Mouse (Mus musculus) embryonic facial prominence, embryonic 11.5 days (tissue): Measurements from ENCODE around the gene Shtn1. TPM values are rescaled to one million over a fixed set of nuclear protein-coding genes. Genes with fewer than 3 reads are reported as not detected.

ENCODE experiments used
- ATAC-seq: fragments of 200-750 bp; cut with Nextera tagmentation; replicated peaks from 2 replicates; pipeline ENCODE4 v1.8.0; 2017; ENCODE audit warnings: low read depth; ENCODE audit not compliant: insufficient number of reproducible peaks, low FRiP score, low TSS enrichment
- DNase-seq: peaks from one replicate; pipeline ENCODE4 v3.0.0-alpha.2; 2015; ENCODE audit warnings: low spot score
- H3K27ac ChIP-seq: fragments of 300-500 bp; sonication (generic); replicated peaks from 2 replicates; pipeline ENCODE4 v1.5.1; 2014; ENCODE audit warnings: mild to moderate bottlenecking, low read depth, low read length, control low read depth
- H3K27me3 ChIP-seq: fragments of 300-500 bp; sonication (generic); 2 replicates; pipeline ENCODE4 v1.6.1; 2014; ENCODE audit warnings: mild to moderate bottlenecking, low read length, moderate library complexity, mixed read lengths; ENCODE audit not compliant: control insufficient read depth, insufficient read depth
- H3K36me3 ChIP-seq: fragments of 300-500 bp; sonication (generic); replicated peaks from 2 replicates; pipeline ENCODE4 v1.6.1; 2014; ENCODE audit warnings: low read depth, mild to moderate bottlenecking, low read length, moderate library complexity, mixed read lengths; ENCODE audit not compliant: control insufficient read depth, insufficient read depth
- H3K4me1 ChIP-seq: fragments of 300-500 bp; sonication (generic); 2 replicates; pipeline ENCODE4 v1.6.1; 2014; ENCODE audit warnings: low read length, mixed read lengths; ENCODE audit not compliant: control insufficient read depth, insufficient read depth
- H3K4me2 ChIP-seq: fragments of 300-500 bp; sonication (generic); 2 replicates; pipeline ENCODE4 v1.6.1; 2014; ENCODE audit warnings: low read depth, mild to moderate bottlenecking, control low read depth, low read length, moderate library complexity
- H3K4me3 ChIP-seq: fragments of 300-500 bp; sonication (generic); 2 replicates; pipeline ENCODE4 v1.5.1; 2014; ENCODE audit warnings: low read depth, low read length, control low read depth
- H3K9ac ChIP-seq: fragments of 300-500 bp; sonication (generic); replicated peaks from 2 replicates; pipeline ENCODE4 v1.6.1; 2014; ENCODE audit warnings: mild to moderate bottlenecking, control low read depth, low read length
- H3K9me3 ChIP-seq: fragments of 300-500 bp; sonication (generic); replicated peaks from 2 replicates; pipeline ENCODE4 v1.6.1; 2016; ENCODE audit warnings: mild to moderate bottlenecking, low read length, inconsistent platforms, mixed read lengths; ENCODE audit not compliant: control insufficient read depth
- WGBS: fragments of 180-500 bp; shearing (Covaris S2); extraction: QIAGEN DNeasy Blood & Tissue Kit; methylation state at CpG from one replicate; pipeline ENCODE4 v1.1.7; 2014; 5-methylcytosine and 5-hydroxymethylcytosine counted together
- polyA plus RNA-seq: library from polyadenylated mRNA; unstranded; fragments of >200 nt; fragmentation: Nextera tagmentation; extraction: Ambion mirVana; gene quantifications from 2 replicates; pipeline ENCODE4 v1.2.1, GENCODE M21; 2014

Gene Shtn1
- polyA plus RNA-seq, 1 experiment from 2014 or later = 6.3 TPM

GRCm38 (mm10) chr19:59074841-59075471, 944 bp downstream of the Shtn1 start:
- peak overlapping the region; percentile 100 for H3K4me2 ChIP-seq
- no peak for DNase-seq
- no peaks in the 10 kb centered on the region; the same call in 1 of the 2 replicates for H3K4me1 ChIP-seq
- H3K27ac ChIP-seq = no peak overlapping the region
- no peaks in the 10 kb centered on the region for H3K36me3 ChIP-seq
- 4% methylated on average over 46 of the region's 46 CpGs for WGBS
- H3K4me3 ChIP-seq = peak overlapping the region; percentile 55
- H3K27me3 ChIP-seq = peaks cover 26% of the 10 kb centered on the region
- ATAC-seq = peak; percentile 70; the same call in 1 of the 2 replicates
- peak overlapping the region; percentile 60 for H3K9ac ChIP-seq
- no peaks in the 10 kb centered on the region for H3K9me3 ChIP-seq

GRCm38 (mm10) chr19:59074381-59074780, 1.5 kb downstream of the Shtn1 start:
- no peak for ATAC-seq
- DNase-seq = no peak
- Histone ChIP-seq H3K4me3 (no peak overlapping the region), H3K36me3 (no peaks in the 10 kb centered on the region), H3K9me3 (no peaks in the 10 kb centered on the region), H3K27me3 (peaks cover 26% of the 10 kb centered on the region), H3K4me2 (no peak overlapping the region), H3K4me1 (no peaks in the 10 kb centered on the region; the same call in 1 of the 2 replicates), H3K27ac (no peak overlapping the region), H3K9ac (no peak overlapping the region)
- 60% methylated on average over 3 of the region's 3 CpGs for WGBS

- Histone ChIP-seq H3K4me3 (no peak overlapping the region), H3K9me3 (no peaks in the 10 kb centered on the region), H3K9ac (no peak overlapping the region), H3K27ac (no peak overlapping the region), H3K27me3 (peaks cover 26% of the 10 kb centered on the region), H3K4me1 (no peaks in the 10 kb centered on the region; the same call in 1 of the 2 replicates), H3K36me3 (no peaks in the 10 kb centered on the region), H3K4me2 (no peak overlapping the region)
- DNase-seq (no peak), ATAC-seq (no peak)
- WGBS = 90% methylated on average over 6 of the region's 6 CpGs
Measured at GRCm38 (mm10) chr19:59073006-59073405, 2.9 kb downstream of the Shtn1 start.

- Histone ChIP-seq H3K4me3 (no peak overlapping the region), H3K9me3 (no peaks in the 10 kb centered on the region), H3K27ac (no peak overlapping the region), H3K4me1 (no peaks in the 10 kb centered on the region; the same call in 1 of the 2 replicates), H3K9ac (no peak overlapping the region), H3K4me2 (no peak overlapping the region), H3K36me3 (no peaks in the 10 kb centered on the region), H3K27me3 (peaks cover 24% of the 10 kb centered on the region)
- DNase-seq (no peak), ATAC-seq (no peak)
- WGBS = 84% methylated on average over 2 of the region's 2 CpGs
Measured at GRCm38 (mm10) chr19:59071979-59072378, 3.9 kb downstream of the Shtn1 start.

- Histone ChIP-seq H3K4me2 (no peak overlapping the region), H3K9ac (no peak overlapping the region), H3K4me3 (no peak overlapping the region), H3K36me3 (no peaks in the 10 kb centered on the region), H3K4me1 (no peaks in the 10 kb centered on the region; the same call in 1 of the 2 replicates), H3K9me3 (no peaks in the 10 kb centered on the region), H3K27ac (no peak overlapping the region), H3K27me3 (peaks cover 22% of the 10 kb centered on the region)
- WGBS = 85% methylated on average over 4 of the region's 4 CpGs
- ATAC-seq (no peak), DNase-seq (no peak)
Measured at GRCm38 (mm10) chr19:59071396-59071795, 4.5 kb downstream of the Shtn1 start.

GRCm38 (mm10) chr19:59067652-59068051, 8.2 kb downstream of the Shtn1 start:
- no peak overlapping the region for H3K4me2 ChIP-seq
- H3K36me3 ChIP-seq = no peaks in the 10 kb centered on the region
- no peaks in the 10 kb centered on the region for H3K4me1 ChIP-seq
- H3K27me3 ChIP-seq = no peaks in the 10 kb centered on the region
- no peak for DNase-seq
- no peak overlapping the region for H3K27ac ChIP-seq
- no peak for ATAC-seq
- no peak overlapping the region for H3K9ac ChIP-seq
- 93% methylated on average over 1 of the region's 1 CpGs for WGBS
- no peaks in the 10 kb centered on the region for H3K9me3 ChIP-seq
- no peak overlapping the region for H3K4me3 ChIP-seq

GRCm38 (mm10) chr19:59066670-59067069, 9.2 kb downstream of the Shtn1 start:
- Histone ChIP-seq H3K27me3 (no peaks in the 10 kb centered on the region), H3K9me3 (no peaks in the 10 kb centered on the region), H3K4me3 (no peak overlapping the region), H3K36me3 (no peaks in the 10 kb centered on the region), H3K9ac (no peak overlapping the region), H3K27ac (no peak overlapping the region), H3K4me2 (no peak overlapping the region), H3K4me1 (no peaks in the 10 kb centered on the region)
- ATAC-seq (no peak), DNase-seq (no peak)
- WGBS = 81% methylated on average over 2 of the region's 2 CpGs

GRCm38 (mm10) chr19:59066115-59066514, 9.8 kb downstream of the Shtn1 start:
- Histone ChIP-seq H3K27ac (no peak overlapping the region), H3K9ac (no peak overlapping the region), H3K4me1 (no peaks in the 10 kb centered on the region), H3K4me3 (no peak overlapping the region), H3K9me3 (no peaks in the 10 kb centered on the region), H3K4me2 (no peak overlapping the region), H3K27me3 (no peaks in the 10 kb centered on the region), H3K36me3 (no peaks in the 10 kb centered on the region)
- ATAC-seq (no peak), DNase-seq (no peak)
- 63% methylated on average over 5 of the region's 5 CpGs for WGBS
